Mouse (Mus musculus): Measurements from ENCODE around the gene Krtap4-6. TPM values are rescaled to one million over a fixed set of nuclear protein-coding genes. Genes with fewer than 3 reads are reported as not detected.

Krtap4-6 gene
- total and polyA plus RNA-seq, 3 experiments: not detected

- Histone ChIP-seq H3K4me3 (replicated peaks in 1 of 3; ENCODE audit: low read depth in 2 of 3, low read length in 2 of 3, poor library complexity in 1 of 3) (no peak overlapping the region), H3K27me3 (replicated peaks) (peaks cover 72% of the 10 kb centered on the region), H3K4me1 (ENCODE audit: control insufficient read depth in 1 of 2, insufficient read depth in 2 of 2) (peaks cover 0 to 5% of the 10 kb centered on the region in 2 experiments; a peak in 1 of 4 replicates), H3K9me3 (replicated peaks; ENCODE audit: low read length) (no peaks in the 10 kb centered on the region), H3K36me3 (replicated peaks in 1 of 2; ENCODE audit: control insufficient read depth in 1 of 2, insufficient read depth in 1 of 2, low read length in 1 of 2) (no peaks in the 10 kb centered on the region), H3K4me2 (ENCODE audit: insufficient read depth, low read depth, poor library complexity, severe bottlenecking) (no peak overlapping the region), H3K9ac (ENCODE audit: insufficient read depth, low read depth) (no peak overlapping the region), H3K27ac (ENCODE audit: insufficient read depth, low read depth) (no peak overlapping the region), H3K79me2 (replicated peaks; ENCODE audit: control insufficient read depth, extremely low read depth, insufficient read depth, poor library complexity, severe bottlenecking) (no peaks in the 10 kb centered on the region)
- no peak for DNase-seq (ENCODE audit: extremely low read depth)
- in situ Hi-C loops (cut with MboI; ENCODE audit: low pct_ligation_motif_present, low pct_unique_long_range_greater_than_20kb, low sequenced_read_pairs) (no loop called here), dilution Hi-C loops (cut with MboI; ENCODE audit: extremely low pct_ligation_motif_present, extremely low pct_unique_long_range_greater_than_20kb, low sequenced_read_pairs) (no loop called here)
- no peak for TF ChIP-seq KAT2A (IDR thresholded peaks at IDR 0.05; ENCODE audit: insufficient replicate concordance, low read length)
- no peak for TF ChIP-seq POLR2A (IDR thresholded peaks at IDR 0.05; ENCODE audit: low read depth, low read length)
- no peak for TF ChIP-seq CHD1 (IDR thresholded peaks at IDR 0.05; ENCODE audit: low read depth, low read length)
- TF ChIP-seq ZMIZ1 (IDR thresholded peaks at IDR 0.05; ENCODE audit: low read depth, low read length): no peak
- TF ChIP-seq MEF2A (IDR thresholded peaks at IDR 0.05; ENCODE audit: borderline replicate concordance, low read depth, low read length): no peak
- no peak for TF ChIP-seq JUN (IDR thresholded peaks at IDR 0.05; ENCODE audit: insufficient read depth, low read depth, low read length)
- no peak for TF ChIP-seq NRF1 (IDR thresholded peaks at IDR 0.05; ENCODE audit: low read depth, low read length)
- no peak for TF ChIP-seq RCOR1 (conservative IDR thresholded peaks at IDR 0.05; ENCODE audit: low read depth, low read length)
- no peak for TF ChIP-seq HCFC1 (IDR thresholded peaks at IDR 0.05; ENCODE audit: low read depth, low read length)
- no peak for TF ChIP-seq USF2 (conservative IDR thresholded peaks at IDR 0.05; ENCODE audit: low read depth, low read length)
Measured at GRCm38 (mm10) chr11:99640926-99641325, 24.8 kb downstream of the Krtap4-6 start.

- dilution Hi-C loops (cut with MboI; ENCODE audit: extremely low pct_ligation_motif_present, extremely low pct_unique_long_range_greater_than_20kb, low sequenced_read_pairs): no loop called here
- H3K79me2 ChIP-seq (replicated peaks; ENCODE audit: control insufficient read depth, extremely low read depth, insufficient read depth, poor library complexity, severe bottlenecking): no peaks in the 10 kb centered on the region
- DNase-seq (ENCODE audit: extremely low read depth): no peak
- no peak overlapping the region for H3K27ac ChIP-seq (ENCODE audit: insufficient read depth, low read depth)
- no peaks in the 10 kb centered on the region for H3K4me1 ChIP-seq (ENCODE audit: control insufficient read depth in 1 of 2, insufficient read depth in 2 of 2)
- TF ChIP-seq ZC3H11A (IDR thresholded peaks at IDR 0.05; ENCODE audit: low read depth, low read length) (no peak), TBP (conservative IDR thresholded peaks at IDR 0.05; ENCODE audit: low read depth, low read length) (no peak), SMC3 (IDR thresholded peaks at IDR 0.05; ENCODE audit: low read depth, low read length) (no peak), E2F4 (IDR thresholded peaks at IDR 0.05; ENCODE audit: insufficient replicate concordance, low read depth, low read length) (no peak), MAFK (IDR thresholded peaks at IDR 0.05; ENCODE audit: insufficient replicate concordance, low read length) (no peak), EP300 (IDR thresholded peaks at IDR 0.05; ENCODE audit: low read length) (no peak), KAT2A (IDR thresholded peaks at IDR 0.05; ENCODE audit: insufficient replicate concordance, low read length) (no peak), TCF12 (IDR thresholded peaks at IDR 0.05; ENCODE audit: low read depth, low read length) (no peak), BHLHE40 (IDR thresholded peaks at IDR 0.05; ENCODE audit: low read depth, low read length) (no peak), POLR2AphosphoS2 (IDR thresholded peaks at IDR 0.05; ENCODE audit: low read depth, low read length) (no peak), HCFC1 (IDR thresholded peaks at IDR 0.05; ENCODE audit: low read depth, low read length) (no peak)
- no peaks in the 10 kb centered on the region for H3K36me3 ChIP-seq (replicated peaks in 1 of 2; ENCODE audit: control insufficient read depth in 1 of 2, insufficient read depth in 1 of 2, low read length in 1 of 2)
- H3K27me3 ChIP-seq (replicated peaks): peaks cover 78% of the 10 kb centered on the region
- H3K4me2 ChIP-seq (ENCODE audit: insufficient read depth, low read depth, poor library complexity, severe bottlenecking): no peak overlapping the region
- in situ Hi-C loops (cut with MboI; ENCODE audit: low pct_ligation_motif_present, low pct_unique_long_range_greater_than_20kb, low sequenced_read_pairs): no loop called here
- H3K9ac ChIP-seq (ENCODE audit: insufficient read depth, low read depth): no peak overlapping the region
- no peaks in the 10 kb centered on the region for H3K9me3 ChIP-seq (replicated peaks; ENCODE audit: low read length)
- no peak overlapping the region for H3K4me3 ChIP-seq (replicated peaks in 1 of 3; ENCODE audit: low read depth in 2 of 3, low read length in 2 of 3, poor library complexity in 1 of 3)
Measured at GRCm38 (mm10) chr11:99637086-99637485, 28.7 kb downstream of the Krtap4-6 start.

All from CH12.LX (cell line).